Mouse (Mus musculus) bone marrow, adult 2 months (tissue): Measurements from ENCODE around the gene Mpig6b. TPM values are rescaled to one million over a fixed set of nuclear protein-coding genes. Genes with fewer than 3 reads are reported as not detected.
"Not testable (repeated sequence)": the region's sequence is repeated elsewhere in the genome, so short reads cannot be mapped to it uniquely, and the experiment has no call there.

ENCODE experiments used
- H3K27ac ChIP-seq: fragments of 200-500 bp; 2 replicates; pipeline ENCODE4 v1.5.1; 2012; ENCODE audit warnings: low read depth, mild to moderate bottlenecking, control low read depth, inconsistent platforms, low read length; ENCODE audit not compliant: control insufficient read depth, poor library complexity, insufficient read depth
- H3K4me1 ChIP-seq: fragments of 200-500 bp; 2 replicates; pipeline ENCODE4 v1.6.1; 2011; ENCODE audit warnings: low read length; ENCODE audit not compliant: control insufficient read depth, insufficient read depth
- H3K4me3 ChIP-seq: fragments of 200-500 bp; replicated peaks from 2 replicates; pipeline ENCODE3; 2011; ENCODE audit warnings: mild to moderate bottlenecking, low read depth, low read length, control low read depth; ENCODE audit not compliant: control insufficient read depth
- CTCF ChIP-seq: fragments of 200-500 bp; IDR thresholded peaks from 2 replicates; pipeline ENCODE4 v1.5.1; 2011; ENCODE audit warnings: low read length, control low read depth; ENCODE audit not compliant: control insufficient read depth, insufficient read depth
- POLR2A ChIP-seq: fragments of 200-500 bp; IDR thresholded peaks from 2 replicates; pipeline ENCODE4 v1.6.1; 2011; ENCODE audit warnings: low read depth, mild to moderate bottlenecking, control low read depth, low read length, borderline replicate concordance; ENCODE audit not compliant: control insufficient read depth
- WGBS: fragments of 180-500 bp; shearing (Covaris S2); methylation state at CpG from one replicate; pipeline ENCODE4 v1.1.7; 2018; 5-methylcytosine and 5-hydroxymethylcytosine counted together
- polyA plus RNA-seq: library from polyadenylated mRNA; stranded (reverse); fragments of >200 nt; gene quantifications from 2 replicates; pipeline ENCODE4 v1.2.4, GENCODE M21; 2011; ENCODE audit warnings: low replicate concordance; ENCODE audit not compliant: missing spikeins, insufficient read depth, insufficient read length

The Mpig6b gene
- polyA plus RNA-seq, 1 experiment: 35.6 TPM

DNA sequence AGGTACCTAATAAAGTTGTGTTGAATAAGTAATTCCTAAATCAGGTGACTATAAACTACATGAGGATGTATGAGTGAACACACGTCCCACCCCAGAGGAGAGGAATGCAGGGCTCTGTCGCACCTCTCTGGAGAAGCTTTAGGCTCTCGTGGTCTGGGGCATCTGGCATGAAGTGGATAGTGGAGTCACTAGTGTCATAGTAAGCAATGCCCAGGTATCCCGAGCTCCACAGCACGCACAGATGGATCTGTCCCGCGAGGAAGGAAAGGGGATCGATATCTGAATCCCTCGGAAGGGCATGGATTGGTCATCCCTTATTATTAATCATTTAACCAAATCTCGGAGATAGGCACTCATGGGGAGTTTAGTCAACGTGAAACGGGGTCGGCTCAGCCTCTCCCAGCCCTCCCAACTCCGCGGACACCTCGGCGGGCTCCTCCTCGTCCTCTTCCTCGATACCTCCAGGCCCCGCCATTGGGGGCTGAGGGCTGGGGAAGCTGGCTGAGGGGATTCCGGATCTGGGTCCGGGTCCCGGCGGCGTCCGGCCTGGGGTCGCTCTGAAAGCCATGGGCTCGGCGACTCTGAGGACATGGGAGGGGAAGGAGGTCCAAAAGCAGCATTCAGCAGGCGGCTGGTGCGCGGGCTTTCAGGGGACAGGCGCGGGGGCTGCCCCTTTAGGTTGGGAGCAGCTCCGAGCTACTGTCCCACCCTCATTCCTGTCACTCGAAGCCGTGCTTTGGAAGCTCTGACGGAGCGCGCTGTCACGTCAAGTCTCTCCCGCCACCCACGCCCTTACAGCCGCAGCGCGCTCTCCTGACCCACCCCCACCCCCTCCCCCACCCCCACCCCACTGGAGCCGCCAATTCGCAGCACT, 19.9 kb downstream of the Mpig6b start:
- TF ChIP-seq CTCF (no peak), POLR2A (peak; percentile 65; the same call in 1 of the 2 replicates)
- H3K27ac ChIP-seq: peak overlapping the region; percentile 85
- H3K4me3 ChIP-seq: peak overlapping the region; percentile 65
- peaks cover 3% of the 10 kb centered on the region; the same call in 1 of the 2 replicates for H3K4me1 ChIP-seq
- 2% methylated on average over 48 of the region's 48 CpGs for WGBS

DNA sequence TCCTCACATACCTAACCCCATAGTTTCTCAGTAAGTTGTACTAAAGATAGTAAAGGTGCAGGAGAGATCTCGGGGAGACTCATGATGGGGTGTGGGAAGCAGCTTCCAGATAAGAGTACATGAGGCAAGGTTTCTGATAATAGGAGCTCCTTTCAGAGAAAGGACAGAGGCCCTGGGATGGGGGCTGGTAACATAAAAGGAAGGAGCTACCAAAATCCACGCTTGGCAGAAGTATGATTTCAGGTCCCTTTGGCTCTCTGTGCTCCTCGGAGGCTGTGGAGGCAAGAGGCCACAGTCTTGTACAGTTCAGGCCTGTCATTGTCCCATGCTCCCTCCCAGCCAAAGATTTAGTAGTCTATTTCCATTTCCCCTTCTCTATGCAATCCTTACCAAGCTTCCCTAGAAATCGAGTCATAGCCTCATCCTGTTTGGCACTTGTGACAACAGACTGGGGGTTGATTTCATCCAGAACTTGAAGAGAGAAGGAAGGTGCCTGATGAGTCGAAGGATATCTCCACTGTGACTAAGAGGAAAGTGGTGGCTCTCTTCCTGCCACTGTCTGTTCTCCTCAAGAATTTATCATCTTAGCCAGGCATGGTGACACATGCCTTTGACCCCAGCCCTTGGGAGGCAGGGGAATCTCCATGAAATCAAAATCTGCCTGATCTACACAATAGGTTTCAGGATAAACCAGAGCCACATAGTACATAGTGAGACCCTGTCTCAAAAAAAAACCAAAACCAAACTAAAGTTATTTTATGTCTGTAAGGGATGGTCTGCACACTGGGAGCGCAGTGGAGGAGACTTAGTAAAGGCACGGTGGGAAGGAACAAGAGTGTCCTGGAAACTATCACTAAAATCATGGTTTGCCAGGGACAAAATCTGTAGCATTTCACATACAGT, 20.8 kb downstream of the Mpig6b start:
- whole genome bisulfite sequencing: 46% methylated on average over 7 of the region's 7 CpGs

DNA sequence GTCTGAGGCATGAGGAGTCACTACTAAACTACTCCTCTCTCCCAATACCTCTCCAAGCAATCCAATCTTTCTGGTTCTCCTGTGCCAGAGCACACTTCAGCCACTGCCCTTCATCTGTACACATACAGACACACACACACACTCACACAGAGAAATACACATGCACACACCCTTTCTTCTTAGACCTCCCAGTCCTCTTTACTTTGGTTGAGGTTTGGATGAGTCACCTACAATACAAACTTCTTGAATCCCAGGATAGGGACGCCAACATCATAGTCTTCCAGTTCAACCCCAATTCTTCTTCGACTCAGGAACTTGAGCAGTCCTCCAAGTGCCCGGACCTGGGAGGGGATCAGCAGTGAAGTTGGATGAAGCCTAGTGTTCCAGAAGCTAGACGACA, 22.2 kb downstream of the Mpig6b start:
- H3K27ac ChIP-seq: no peak overlapping the region
- 86% methylated on average over 4 of the region's 4 CpGs for WGBS
- H3K4me3 ChIP-seq: no peak overlapping the region
- TF ChIP-seq POLR2A (no peak), CTCF (no peak)
- H3K4me1 ChIP-seq: peaks cover 3% of the 10 kb centered on the region; the same call in 1 of the 2 replicates

More for the DNA sequence above, 20.8 kb downstream of the Mpig6b start:
- no peak overlapping the region for H3K27ac ChIP-seq
- no peak for TF ChIP-seq POLR2A
- no peak for TF ChIP-seq CTCF
- peak overlapping the region; percentile 65 for H3K4me3 ChIP-seq
- peaks cover 3% of the 10 kb centered on the region; the same call in 1 of the 2 replicates for H3K4me1 ChIP-seq

DNA sequence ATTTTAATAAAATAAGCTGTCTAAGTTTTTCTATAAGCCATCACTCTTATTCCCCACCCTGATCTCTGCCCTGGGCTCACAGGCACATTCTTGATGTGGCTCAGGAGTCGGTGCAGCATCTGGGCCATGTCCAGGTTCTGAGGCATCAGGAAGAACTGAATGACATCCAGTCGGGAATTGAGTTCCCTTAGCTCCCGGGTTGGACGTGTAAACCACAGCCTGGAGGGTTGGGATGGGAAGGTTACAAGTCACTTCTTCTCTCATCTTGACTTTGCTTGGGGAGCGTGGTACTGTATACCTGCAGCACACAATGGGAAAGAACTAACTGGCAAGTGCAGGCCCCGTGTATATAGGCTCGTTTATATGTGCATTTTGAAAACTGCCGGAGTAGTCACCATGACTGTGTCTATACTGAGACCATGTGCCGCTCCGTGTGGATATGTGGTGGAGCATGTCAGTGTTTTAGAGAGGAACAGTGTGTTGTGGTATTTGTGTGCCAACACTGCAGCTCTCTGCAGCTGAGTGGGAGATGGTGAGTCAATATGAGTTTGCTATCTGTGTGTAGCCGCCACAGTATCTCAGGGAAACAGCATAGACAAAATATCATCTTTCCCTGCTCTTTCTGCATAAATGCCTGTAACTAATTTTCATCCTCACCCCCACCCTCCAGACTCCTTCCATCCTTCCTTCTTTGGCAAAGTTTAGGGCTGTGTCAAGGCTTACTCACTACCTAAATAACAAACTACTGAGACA, 26.7 kb downstream of the Mpig6b start:
- WGBS: 85% methylated on average over 11 of the region's 11 CpGs
- TF ChIP-seq POLR2A (no peak), CTCF (no peak)
- no peak overlapping the region; the same call in 1 of the 2 replicates for H3K27ac ChIP-seq
- no peak overlapping the region for H3K4me3 ChIP-seq
- no peaks in the 10 kb centered on the region for H3K4me1 ChIP-seq

DNA sequence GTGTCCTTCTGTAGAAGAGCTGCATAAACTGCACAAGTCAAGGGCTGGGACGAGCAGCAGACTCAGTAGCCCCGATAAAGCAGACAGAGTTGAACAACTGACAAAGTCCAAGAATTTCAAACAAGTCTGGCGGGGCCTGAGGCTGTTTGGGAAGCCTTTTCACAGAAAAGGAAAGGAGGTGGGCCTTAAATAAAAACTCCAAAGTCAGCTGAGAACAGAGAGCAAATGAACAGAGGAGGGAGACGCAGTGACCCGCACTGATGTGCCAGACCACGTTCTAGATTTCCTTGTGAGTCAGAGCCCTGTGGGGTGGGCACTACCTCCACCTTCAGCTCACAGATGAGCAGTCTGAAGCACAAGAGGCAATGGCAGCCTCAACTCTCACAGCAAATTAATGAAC, 31.1 kb downstream of the Mpig6b start:
- H3K27ac ChIP-seq: no peak overlapping the region
- H3K4me3 ChIP-seq: no peak overlapping the region
- WGBS: 60% methylated on average over 6 of the region's 6 CpGs
- no peak for TF ChIP-seq POLR2A
- no peak for TF ChIP-seq CTCF
- H3K4me1 ChIP-seq: peaks cover 5% of the 10 kb centered on the region

DNA sequence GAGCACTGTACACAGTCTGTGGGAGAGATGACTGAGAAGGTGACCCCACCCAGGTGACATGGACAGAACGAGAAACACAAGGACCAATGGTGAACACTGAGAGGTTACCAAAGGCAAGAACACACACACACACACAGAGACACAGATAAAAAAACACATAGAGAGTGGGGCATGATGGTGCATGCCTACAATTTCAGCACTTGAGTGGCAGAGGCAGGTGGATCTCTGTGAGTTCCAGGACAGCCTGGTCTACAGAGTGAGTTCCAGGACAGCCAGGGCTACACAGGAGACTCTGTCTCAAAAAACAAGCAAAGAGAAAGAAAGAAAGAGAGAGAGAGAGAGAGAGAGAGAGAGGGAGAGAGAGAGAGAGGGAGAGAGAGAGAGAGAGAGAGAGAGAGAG, 32.3 kb downstream of the Mpig6b start:
- WGBS: 68% methylated on average over 1 of the region's 1 CpGs
- H3K4me1 ChIP-seq, H3K4me3 ChIP-seq, H3K27ac ChIP-seq: not testable (repeated sequence)

DNA sequence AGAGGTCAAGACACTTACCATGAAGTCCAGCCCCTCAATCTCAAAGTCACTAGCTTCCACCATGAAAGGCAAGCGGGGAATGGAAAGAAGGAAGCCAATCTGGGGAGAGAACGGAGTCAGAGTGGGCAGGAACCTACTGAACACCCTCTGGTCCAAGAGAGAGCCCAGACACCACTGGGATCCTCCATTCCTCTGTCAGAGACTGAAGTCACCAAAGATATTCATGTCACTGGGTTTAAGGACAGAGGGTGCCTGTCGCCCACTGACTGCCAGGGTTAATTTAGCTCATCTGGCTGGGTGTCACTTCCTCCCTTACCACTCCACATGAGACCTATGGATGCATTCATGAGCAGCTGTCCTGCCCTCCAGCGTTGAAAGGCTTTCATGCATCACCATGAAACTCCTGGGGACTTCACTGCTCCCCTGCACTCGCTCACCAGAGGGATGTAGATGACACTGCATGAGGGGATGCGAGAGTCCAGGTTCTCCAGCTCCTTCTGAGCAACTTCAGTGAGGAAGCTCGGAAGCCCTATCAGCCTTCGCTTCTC, 33.6 kb downstream of the Mpig6b start:
- 66% methylated on average over 8 of the region's 8 CpGs for WGBS
- peaks cover 7% of the 10 kb centered on the region for H3K4me1 ChIP-seq
- no peak overlapping the region for H3K27ac ChIP-seq
- no peak for TF ChIP-seq POLR2A
- TF ChIP-seq CTCF: peak; percentile 31; the same call in 1 of the 2 replicates
- no peak overlapping the region for H3K4me3 ChIP-seq
